Mouse (Mus musculus): Measurements from ENCODE around the gene Gucy2e. TPM values are rescaled to one million over a fixed set of nuclear protein-coding genes. Genes with fewer than 3 reads are reported as not detected.

Gucy2e gene
- polyA plus RNA-seq, 1 experiment from 2014 or later = not detected

DNA sequence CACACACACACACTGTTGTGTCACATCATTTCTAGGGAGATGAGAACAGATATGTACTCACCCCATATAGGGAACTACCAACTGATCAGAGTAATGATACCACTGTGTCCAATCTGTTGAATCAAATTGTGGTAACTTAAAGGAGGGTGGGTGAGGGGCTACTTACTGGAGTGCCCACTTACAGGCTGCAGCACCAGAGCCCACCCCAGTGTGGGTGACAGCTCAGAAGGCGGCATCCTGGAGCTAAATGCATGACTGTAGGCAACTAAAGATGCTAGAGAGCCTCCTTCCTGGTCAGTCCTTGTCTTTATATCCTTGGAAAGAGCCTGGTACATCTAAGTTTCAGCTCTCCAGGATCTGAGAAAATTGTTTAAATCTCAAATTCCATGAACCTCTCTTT lies 37.6 kb downstream of the Gucy2e start:
- 83% methylated on average over 1 of the region's 1 CpGs for WGBS
- Histone ChIP-seq H3K4me2 (ENCODE audit: low read depth) (no peak overlapping the region), H3K27ac (ENCODE audit: low read depth, low read length) (no peak overlapping the region), H3K36me3 (ENCODE audit: control insufficient read depth, insufficient read depth, low read length) (no peaks in the 10 kb centered on the region), H3K4me1 (ENCODE audit: control insufficient read depth, insufficient read depth, low read length) (no peaks in the 10 kb centered on the region), H3K27me3 (ENCODE audit: control insufficient read depth, insufficient read depth, low read length) (peaks cover 19% of the 10 kb centered on the region), H3K4me3 (ENCODE audit: low read depth, low read length) (no peak overlapping the region), H3K9ac (ENCODE audit: low read length) (no peak overlapping the region), H3K9me3 (ENCODE audit: control insufficient read depth, low read length) (no peaks in the 10 kb centered on the region)
- no peak for DNase-seq (ENCODE audit: low spot score)
- ATAC-seq (ENCODE audit: insufficient read depth, low FRiP score, low TSS enrichment) = no peak

DNA sequence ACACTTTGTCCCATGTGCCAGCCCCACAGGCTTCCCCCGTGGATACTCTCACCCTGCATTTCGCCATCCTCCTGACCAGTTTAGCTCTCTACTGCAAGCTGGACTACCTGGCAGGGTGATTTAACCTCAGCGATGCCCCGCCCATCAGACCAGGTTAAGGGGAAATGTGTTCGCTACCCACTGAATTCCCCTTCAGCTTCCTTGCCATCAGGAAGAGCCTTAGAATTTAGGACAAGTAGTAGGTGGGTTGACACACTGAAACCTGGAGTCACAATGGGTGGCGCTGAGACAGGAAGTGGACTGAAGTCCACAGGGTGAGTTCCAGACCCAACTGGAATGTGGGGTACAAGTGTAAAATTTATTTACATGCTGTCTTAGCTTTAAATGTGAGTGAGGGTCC lies 39.1 kb downstream of the Gucy2e start, which contains the start of gene Alox8:
Gene Alox8 (minus strand): TSS at position 101 of the 400 bp plus-strand sequence.
- Histone ChIP-seq H3K9ac (ENCODE audit: low read length) (peak within 1 kb of the TSS; percentile 35), H3K4me1 (ENCODE audit: control insufficient read depth, insufficient read depth, low read length) (no peaks in the 10 kb centered on the region), H3K36me3 (ENCODE audit: control insufficient read depth, insufficient read depth, low read length) (no peaks in the 10 kb centered on the region), H3K9me3 (ENCODE audit: control insufficient read depth, low read length) (no peaks in the 10 kb centered on the region), H3K4me3 (ENCODE audit: low read depth, low read length) (no peak within 1 kb of the TSS), H3K4me2 (ENCODE audit: low read depth) (peak within 1 kb of the TSS; percentile 24; the same call in 1 of the 2 replicates), H3K27me3 (ENCODE audit: control insufficient read depth, insufficient read depth, low read length) (peaks cover 19% of the 10 kb centered on the region), H3K27ac (ENCODE audit: low read depth, low read length) (no peak within 1 kb of the TSS)
- DNase-seq (ENCODE audit: low spot score) = no peak
- ATAC-seq (ENCODE audit: insufficient read depth, low FRiP score, low TSS enrichment) = no peak
- 33% methylated on average over 6 of the region's 6 CpGs for WGBS

DNA sequence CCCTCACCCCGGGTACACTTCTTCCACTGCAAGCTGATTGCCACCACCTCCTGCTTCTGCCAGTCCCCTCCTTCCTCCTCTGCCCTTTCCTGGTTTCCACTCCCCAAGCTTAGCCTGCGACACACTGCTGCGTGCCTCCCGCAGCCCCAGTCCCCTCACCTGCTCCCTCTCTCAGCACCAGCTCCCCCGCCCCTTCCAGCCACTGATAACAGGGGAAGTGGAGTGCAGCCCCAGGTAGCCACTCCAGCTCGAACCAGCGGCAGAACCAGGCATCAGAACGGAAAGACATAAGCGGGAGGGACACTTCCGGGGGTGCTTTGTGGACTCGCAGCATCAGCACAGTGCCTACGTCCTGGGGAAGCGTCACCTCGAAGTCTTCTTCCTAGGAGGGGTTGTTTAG lies 39.6 kb downstream of the Gucy2e start:
- no peak overlapping the region for H3K27ac ChIP-seq (ENCODE audit: low read depth, low read length)
- ATAC-seq (ENCODE audit: insufficient read depth, low FRiP score, low TSS enrichment) (no peak), DNase-seq (ENCODE audit: low spot score) (no peak)
- peaks cover 19% of the 10 kb centered on the region for H3K27me3 ChIP-seq (ENCODE audit: control insufficient read depth, insufficient read depth, low read length)
- H3K9me3 ChIP-seq (ENCODE audit: control insufficient read depth, low read length) = no peaks in the 10 kb centered on the region
- H3K36me3 ChIP-seq (ENCODE audit: control insufficient read depth, insufficient read depth, low read length) = no peaks in the 10 kb centered on the region
- peak overlapping the region; percentile 35 for H3K9ac ChIP-seq (ENCODE audit: low read length)
- H3K4me3 ChIP-seq (ENCODE audit: low read depth, low read length) = no peak overlapping the region
- WGBS = 2% methylated on average over 14 of the region's 14 CpGs
- H3K4me2 ChIP-seq (ENCODE audit: low read depth) = peak overlapping the region; percentile 24; the same call in 1 of the 2 replicates
- no peaks in the 10 kb centered on the region for H3K4me1 ChIP-seq (ENCODE audit: control insufficient read depth, insufficient read depth, low read length)

DNA sequence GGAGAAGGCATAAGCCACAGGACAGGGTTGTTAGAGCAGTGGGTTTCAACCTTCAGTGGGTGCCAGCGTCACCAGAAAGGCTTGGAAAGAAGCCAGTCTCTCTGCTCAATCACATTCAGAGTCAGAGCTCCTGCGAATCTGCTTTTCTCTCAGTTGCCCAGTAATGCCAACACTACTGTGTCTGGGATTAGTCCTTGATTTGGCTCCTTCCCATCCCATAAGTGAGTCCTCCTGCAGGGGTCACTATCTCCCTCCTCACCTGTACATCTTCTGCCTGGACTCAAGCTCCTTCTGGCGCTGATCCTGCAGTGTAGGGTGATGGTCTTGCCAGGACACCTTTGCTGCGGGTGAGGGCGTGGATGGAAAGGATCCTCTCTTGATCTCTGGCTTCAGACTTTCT lies 40.1 kb downstream of the Gucy2e start:
- Histone ChIP-seq H3K9me3 (ENCODE audit: control insufficient read depth, low read length) (no peaks in the 10 kb centered on the region), H3K9ac (ENCODE audit: low read length) (no peak overlapping the region; the same call in 1 of the 2 replicates), H3K4me3 (ENCODE audit: low read depth, low read length) (no peak overlapping the region), H3K27ac (ENCODE audit: low read depth, low read length) (no peak overlapping the region), H3K4me1 (ENCODE audit: control insufficient read depth, insufficient read depth, low read length) (no peaks in the 10 kb centered on the region), H3K4me2 (ENCODE audit: low read depth) (no peak overlapping the region; the same call in 1 of the 2 replicates), H3K27me3 (ENCODE audit: control insufficient read depth, insufficient read depth, low read length) (peaks cover 19% of the 10 kb centered on the region), H3K36me3 (ENCODE audit: control insufficient read depth, insufficient read depth, low read length) (no peaks in the 10 kb centered on the region)
- DNase-seq (ENCODE audit: low spot score) (no peak), ATAC-seq (ENCODE audit: insufficient read depth, low FRiP score, low TSS enrichment) (no peak)
- 13% methylated on average over 5 of the region's 5 CpGs for WGBS

DNA sequence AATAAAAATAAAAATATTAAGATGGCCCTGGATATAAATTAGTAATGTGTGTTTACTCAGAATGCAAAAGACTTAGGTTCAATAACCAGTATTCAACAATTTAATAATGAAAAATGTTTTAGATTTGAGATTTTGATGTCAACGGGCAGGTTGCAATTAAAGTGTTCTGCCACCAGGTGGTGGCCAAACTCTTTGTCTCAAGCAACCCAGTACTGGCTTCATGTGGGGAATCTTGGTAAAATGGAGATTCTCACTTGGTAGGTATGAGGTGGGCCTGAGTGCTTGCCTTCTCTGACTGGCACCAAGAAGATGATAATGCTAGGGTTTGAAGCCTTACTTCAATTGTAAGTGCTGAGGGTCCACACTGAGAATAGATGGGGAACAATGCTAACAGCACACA lies 44.0 kb downstream of the Gucy2e start:
- H3K9ac ChIP-seq (ENCODE audit: low read length) = no peak overlapping the region
- H3K27ac ChIP-seq (ENCODE audit: low read depth, low read length) = no peak overlapping the region
- ATAC-seq (ENCODE audit: insufficient read depth, low FRiP score, low TSS enrichment) (no peak), DNase-seq (ENCODE audit: low spot score) (peak; percentile 31)
- no peak overlapping the region for H3K4me2 ChIP-seq (ENCODE audit: low read depth)
- H3K9me3 ChIP-seq (ENCODE audit: control insufficient read depth, low read length) = no peaks in the 10 kb centered on the region
- no peaks in the 10 kb centered on the region for H3K36me3 ChIP-seq (ENCODE audit: control insufficient read depth, insufficient read depth, low read length)
- H3K27me3 ChIP-seq (ENCODE audit: control insufficient read depth, insufficient read depth, low read length) = peaks cover 18% of the 10 kb centered on the region
- WGBS = 0% methylated on average over 1 of the region's 1 CpGs
- no peak overlapping the region for H3K4me3 ChIP-seq (ENCODE audit: low read depth, low read length)
- H3K4me1 ChIP-seq (ENCODE audit: control insufficient read depth, insufficient read depth, low read length) = no peaks in the 10 kb centered on the region

DNA sequence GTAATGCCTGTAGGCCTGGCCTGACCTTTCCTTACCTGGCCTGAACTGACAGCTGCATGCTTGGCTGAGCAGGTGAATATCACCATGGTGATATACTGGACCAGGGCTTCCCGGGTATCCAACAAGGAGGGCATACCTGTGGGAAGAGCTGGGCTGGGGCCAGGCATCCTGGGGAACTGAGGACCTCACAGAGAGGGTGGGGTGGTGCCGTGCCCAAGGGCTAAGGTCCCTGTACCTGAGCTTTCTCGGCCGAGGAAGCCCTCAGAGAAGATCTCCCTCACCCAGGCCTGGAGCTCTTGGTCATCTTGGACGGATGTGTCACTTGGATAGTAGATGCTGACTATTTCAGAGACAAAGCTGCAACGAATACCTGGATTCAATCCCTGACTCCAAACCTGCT lies 50.9 kb downstream of the Gucy2e start:
- no peaks in the 10 kb centered on the region for H3K27me3 ChIP-seq (ENCODE audit: control insufficient read depth, insufficient read depth, low read length)
- no peak overlapping the region for H3K4me3 ChIP-seq (ENCODE audit: low read depth, low read length)
- ATAC-seq (ENCODE audit: insufficient read depth, low FRiP score, low TSS enrichment) (no peak), DNase-seq (ENCODE audit: low spot score) (no peak)
- H3K27ac ChIP-seq (ENCODE audit: low read depth, low read length) = no peak overlapping the region
- no peaks in the 10 kb centered on the region for H3K9me3 ChIP-seq (ENCODE audit: control insufficient read depth, low read length)
- WGBS = 85% methylated on average over 6 of the region's 6 CpGs
- H3K4me1 ChIP-seq (ENCODE audit: control insufficient read depth, insufficient read depth, low read length) = no peaks in the 10 kb centered on the region
- H3K36me3 ChIP-seq (ENCODE audit: control insufficient read depth, insufficient read depth, low read length) = no peaks in the 10 kb centered on the region
- no peak overlapping the region for H3K9ac ChIP-seq (ENCODE audit: low read length)
- no peak overlapping the region for H3K4me2 ChIP-seq (ENCODE audit: low read depth)

DNA sequence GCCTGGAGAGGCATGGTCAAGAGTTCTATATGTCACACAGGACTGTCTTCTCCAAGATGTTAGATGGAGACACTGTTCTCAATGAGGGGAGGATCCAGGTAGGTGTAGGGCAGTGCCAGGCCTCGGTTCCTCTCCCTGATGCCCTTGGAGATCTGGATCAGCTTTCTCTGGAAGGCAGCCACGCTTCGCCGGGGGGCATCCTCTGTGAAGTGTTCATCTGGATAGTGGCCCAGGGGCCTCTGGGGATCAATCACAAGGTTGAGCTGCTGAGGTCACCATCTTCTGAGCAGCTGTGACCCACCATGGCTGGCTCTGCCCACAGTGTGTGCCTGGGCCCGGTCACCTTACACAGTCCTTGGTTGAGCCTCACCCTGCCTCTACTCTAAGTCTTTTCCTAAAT lies 51.8 kb downstream of the Gucy2e start:
- Histone ChIP-seq H3K4me3 (ENCODE audit: low read depth, low read length) (no peak overlapping the region), H3K27me3 (ENCODE audit: control insufficient read depth, insufficient read depth, low read length) (no peaks in the 10 kb centered on the region), H3K9ac (ENCODE audit: low read length) (no peak overlapping the region), H3K9me3 (ENCODE audit: control insufficient read depth, low read length) (no peaks in the 10 kb centered on the region), H3K27ac (ENCODE audit: low read depth, low read length) (no peak overlapping the region), H3K36me3 (ENCODE audit: control insufficient read depth, insufficient read depth, low read length) (no peaks in the 10 kb centered on the region), H3K4me2 (ENCODE audit: low read depth) (no peak overlapping the region), H3K4me1 (ENCODE audit: control insufficient read depth, insufficient read depth, low read length) (no peaks in the 10 kb centered on the region)
- no peak for ATAC-seq (ENCODE audit: insufficient read depth, low FRiP score, low TSS enrichment)
- WGBS = 85% methylated on average over 5 of the region's 5 CpGs
- DNase-seq (ENCODE audit: low spot score) = no peak

DNA sequence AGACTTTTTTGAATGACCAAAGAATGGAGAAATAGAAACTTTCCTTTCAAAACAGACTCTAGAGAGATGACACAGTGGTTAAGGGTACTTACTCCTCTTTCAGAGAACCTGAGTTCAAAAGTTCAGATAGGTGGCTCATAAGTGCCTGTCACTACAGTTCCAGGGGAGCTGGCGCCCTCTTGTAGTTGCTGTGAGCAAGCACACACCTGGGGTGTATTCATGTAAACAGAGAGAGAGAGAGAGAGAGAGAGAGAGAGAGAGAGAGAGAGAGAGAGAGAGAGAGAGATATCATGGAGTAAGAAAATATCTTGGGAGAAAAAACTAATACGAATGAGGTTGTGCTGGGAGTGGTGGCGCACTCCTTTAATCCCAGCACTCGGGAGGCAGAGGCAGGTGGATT lies 56.7 kb downstream of the Gucy2e start:
- H3K4me3 ChIP-seq (ENCODE audit: low read depth, low read length) = no peak overlapping the region
- no peak overlapping the region for H3K4me2 ChIP-seq (ENCODE audit: low read depth)
- H3K27me3 ChIP-seq (ENCODE audit: control insufficient read depth, insufficient read depth, low read length) = no peaks in the 10 kb centered on the region
- ATAC-seq (ENCODE audit: insufficient read depth, low FRiP score, low TSS enrichment) (no peak), DNase-seq (ENCODE audit: low spot score) (no peak)
- no peaks in the 10 kb centered on the region for H3K4me1 ChIP-seq (ENCODE audit: control insufficient read depth, insufficient read depth, low read length)
- H3K36me3 ChIP-seq (ENCODE audit: control insufficient read depth, insufficient read depth, low read length) = no peaks in the 10 kb centered on the region
- H3K9ac ChIP-seq (ENCODE audit: low read length) = no peak overlapping the region
- H3K27ac ChIP-seq (ENCODE audit: low read depth, low read length) = no peak overlapping the region
- WGBS = 86% methylated on average over 4 of the region's 4 CpGs
- no peaks in the 10 kb centered on the region for H3K9me3 ChIP-seq (ENCODE audit: control insufficient read depth, low read length)

DNA sequence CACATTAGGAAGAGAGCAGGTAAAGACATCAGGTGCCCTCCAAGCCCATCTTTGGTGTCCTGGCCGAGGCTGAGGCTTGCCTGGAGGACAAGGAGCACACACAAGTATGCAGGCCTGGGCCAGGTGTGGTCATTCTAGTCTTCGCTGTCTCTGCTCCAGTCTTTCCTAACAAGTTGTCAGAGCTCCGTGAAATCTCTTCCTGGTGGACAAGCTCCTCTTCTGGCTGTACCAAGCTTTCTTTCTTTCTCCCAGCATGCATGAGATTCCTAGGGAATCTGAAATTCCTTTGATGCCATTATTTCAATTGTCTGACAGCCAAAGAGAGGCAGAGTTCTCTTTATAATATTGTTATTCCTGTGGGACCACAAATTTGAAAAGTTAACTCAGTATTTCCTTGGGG lies 57.3 kb downstream of the Gucy2e start:
- WGBS = 62% methylated on average over 3 of the region's 3 CpGs
- Histone ChIP-seq H3K4me3 (ENCODE audit: low read depth, low read length) (no peak overlapping the region), H3K27ac (ENCODE audit: low read depth, low read length) (no peak overlapping the region), H3K9me3 (ENCODE audit: control insufficient read depth, low read length) (no peaks in the 10 kb centered on the region), H3K36me3 (ENCODE audit: control insufficient read depth, insufficient read depth, low read length) (no peaks in the 10 kb centered on the region), H3K4me2 (ENCODE audit: low read depth) (no peak overlapping the region), H3K4me1 (ENCODE audit: control insufficient read depth, insufficient read depth, low read length) (no peaks in the 10 kb centered on the region), H3K9ac (ENCODE audit: low read length) (no peak overlapping the region), H3K27me3 (ENCODE audit: control insufficient read depth, insufficient read depth, low read length) (no peaks in the 10 kb centered on the region)
- DNase-seq (ENCODE audit: low spot score) = no peak
- ATAC-seq (ENCODE audit: insufficient read depth, low FRiP score, low TSS enrichment) = no peak

All from neural tube, embryonic 11.5 days (tissue).